Mouse (Mus musculus): ENCODE measurements around the gene Olfr124.

GRCm38 (mm10) chr17:37832649-37833048, 33.0 kb downstream of the Olfr124 start, which contains the start of gene Olfr125:
- TF ChIP-seq CTCF (IDR thresholded peaks at IDR 0.05; ENCODE audit: extremely low read depth, insufficient read depth, low read length), result no peak
- TF ChIP-seq POLR2A (IDR thresholded peaks at IDR 0.05; ENCODE audit: extremely low read depth, insufficient read depth, low read length), result no peak

All from cortical plate, adult 2 months (tissue).